Mouse (Mus musculus): Measurements from ENCODE around the gene 1700001C19Rik.

The 1700001C19Rik gene

GRCm38 (mm10) chr17:47462209-47462608, 25.0 kb upstream of the 1700001C19Rik start:
- DNase-seq (ENCODE audit: low spot score), result no peak

GRCm38 (mm10) chr17:47461688-47462087, 24.5 kb upstream of the 1700001C19Rik start:
- no peak for DNase-seq (ENCODE audit: low spot score)

- DNase-seq (ENCODE audit: low spot score), result no peak
Observed at GRCm38 (mm10) chr17:47459341-47459919, 22.3 kb upstream of the 1700001C19Rik start.

- DNase-seq (ENCODE audit: low spot score), result no peak
Observed at GRCm38 (mm10) chr17:47458936-47459335, 21.8 kb upstream of the 1700001C19Rik start.

GRCm38 (mm10) chr17:47458310-47458709, 21.1 kb upstream of the 1700001C19Rik start:
- no peak for DNase-seq (ENCODE audit: low spot score)

- no peak for DNase-seq (ENCODE audit: low spot score)
Observed at GRCm38 (mm10) chr17:47454675-47455074, 17.5 kb upstream of the 1700001C19Rik start.

- no peak for DNase-seq (ENCODE audit: low spot score)
Observed at GRCm38 (mm10) chr17:47452886-47453285, 15.7 kb upstream of the 1700001C19Rik start.

- no peak for DNase-seq (ENCODE audit: low spot score)
Observed at GRCm38 (mm10) chr17:47450880-47451565, 13.8 kb upstream of the 1700001C19Rik start.

- DNase-seq (ENCODE audit: low spot score), result no peak
Observed at GRCm38 (mm10) chr17:47450239-47450638, 13.1 kb upstream of the 1700001C19Rik start.

GRCm38 (mm10) chr17:47449432-47449831, 12.3 kb upstream of the 1700001C19Rik start:
- no peak for DNase-seq (ENCODE audit: low spot score)

- DNase-seq (ENCODE audit: low spot score), result no peak
Observed at GRCm38 (mm10) chr17:47448523-47449372, 11.6 kb upstream of the 1700001C19Rik start.

- DNase-seq (ENCODE audit: low spot score), result no peak
Observed at GRCm38 (mm10) chr17:47446561-47446960, 9.4 kb upstream of the 1700001C19Rik start.

- DNase-seq (ENCODE audit: low spot score), result no peak
Observed at GRCm38 (mm10) chr17:47446025-47446424, 8.8 kb upstream of the 1700001C19Rik start.

- DNase-seq (ENCODE audit: low spot score), result no peak
Observed at GRCm38 (mm10) chr17:47445518-47445917, 8.3 kb upstream of the 1700001C19Rik start.

GRCm38 (mm10) chr17:47444113-47444512, 6.9 kb upstream of the 1700001C19Rik start:
- no peak for DNase-seq (ENCODE audit: low spot score)

GRCm38 (mm10) chr17:47442271-47442670, 5.1 kb upstream of the 1700001C19Rik start:
- DNase-seq (ENCODE audit: low spot score), result no peak

- peak; percentile 40 for DNase-seq (ENCODE audit: low spot score)
Observed at GRCm38 (mm10) chr17:47441296-47442051, 4.3 kb upstream of the 1700001C19Rik start.

GRCm38 (mm10) chr17:47440359-47440890, 3.2 kb upstream of the 1700001C19Rik start:
- peak; percentile 45 for DNase-seq (ENCODE audit: low spot score)

GRCm38 (mm10) chr17:47439396-47440028, 2.3 kb upstream of the 1700001C19Rik start:
- no peak for DNase-seq (ENCODE audit: low spot score)

GRCm38 (mm10) chr17:47438611-47439010, 1.4 kb upstream of the 1700001C19Rik start:
- no peak for DNase-seq (ENCODE audit: low spot score)
